Mouse (Mus musculus): Measurements from ENCODE around the gene 4930564D02Rik. TPM values are rescaled to one million over a fixed set of nuclear protein-coding genes. Genes with fewer than 3 reads are reported as not detected.

4930564D02Rik gene
- total RNA-seq (2015; ENCODE audit: low replicate concordance) = not detected in 2 replicates
- total RNA-seq (2017; ENCODE audit: low replicate concordance) = not detected in 2 replicates

DNA sequence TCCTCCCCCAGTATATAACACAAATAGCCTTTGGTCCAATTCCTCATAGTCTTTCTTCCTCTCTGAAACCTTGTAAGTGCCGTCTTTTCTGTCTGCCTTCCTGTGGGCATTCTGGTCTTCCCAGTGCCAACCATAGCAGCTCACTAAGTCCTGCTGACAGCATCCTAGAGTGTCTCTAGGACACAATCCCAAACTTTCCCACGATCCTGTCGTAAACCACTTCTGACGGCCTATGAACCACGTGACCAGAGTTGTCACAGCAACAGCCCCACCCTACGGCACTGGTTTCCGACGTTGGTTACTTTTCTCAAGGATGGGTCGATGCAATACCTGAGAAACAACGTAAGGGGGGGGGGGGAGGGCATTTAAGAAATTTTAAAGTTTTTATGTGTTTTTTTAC, at the start of gene 4930564D02Rik:
4930564D02Rik (plus strand) TSS at position 301 of the 400 bp plus-strand sequence.
- no peak for ATAC-seq (replicated peaks; ENCODE audit: low FRiP score, poor library complexity, severe bottlenecking)

DNA sequence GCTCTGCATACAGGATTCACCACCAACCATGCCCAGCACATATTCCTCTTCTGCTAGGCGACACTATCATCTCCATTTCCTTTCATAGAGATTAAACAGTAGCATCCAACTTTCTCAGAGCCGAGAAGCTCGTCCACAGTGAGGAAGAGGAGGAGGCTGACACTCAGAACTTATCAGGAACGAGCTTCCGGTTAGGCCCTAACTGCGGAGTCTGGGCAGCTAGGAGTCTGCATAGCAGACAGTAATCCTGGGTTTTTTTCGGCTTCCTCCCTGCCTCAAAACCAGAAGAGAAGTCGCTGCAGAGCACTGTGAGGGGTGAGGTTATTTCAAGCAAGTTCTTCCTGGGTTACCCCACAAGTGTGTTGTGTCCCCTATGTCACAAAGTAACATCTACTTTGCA, 49.3 kb upstream of the 4930564D02Rik start:
- no peak for ATAC-seq (replicated peaks; ENCODE audit: low FRiP score, poor library complexity, severe bottlenecking)

DNA sequence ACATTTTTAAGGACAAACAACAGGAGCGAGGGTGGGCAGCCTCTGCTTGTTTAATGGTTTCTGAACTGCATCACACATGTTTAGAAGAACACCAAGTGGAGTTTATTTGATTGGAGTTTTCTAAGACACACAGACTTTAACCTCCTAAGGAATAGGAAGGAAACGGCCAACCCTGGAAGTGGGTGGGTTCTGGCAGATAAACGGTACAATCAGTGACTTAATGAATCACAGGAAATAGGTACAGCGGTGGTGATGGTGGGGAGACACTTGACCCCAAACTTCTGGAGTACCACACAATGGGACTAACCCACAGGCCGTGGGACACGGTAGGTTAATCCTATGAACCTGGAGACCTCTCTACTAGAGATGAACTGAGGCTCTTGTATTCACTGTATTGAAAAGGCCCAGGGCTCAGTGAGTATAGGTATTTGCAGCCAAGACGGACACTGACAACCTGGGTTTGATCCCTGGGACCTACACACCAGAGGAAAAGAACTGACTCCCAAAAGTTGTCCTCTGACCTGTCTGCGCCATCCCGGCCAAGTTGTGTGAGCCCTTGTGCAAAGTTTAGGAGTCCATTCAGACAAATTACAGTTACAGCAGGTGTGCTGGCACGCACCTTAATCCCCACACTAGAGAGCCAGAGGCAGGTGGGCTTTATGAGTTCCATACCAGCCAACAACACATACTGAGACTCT, 48.4 kb upstream of the 4930564D02Rik start:
- no peak for ATAC-seq (replicated peaks; ENCODE audit: low FRiP score, poor library complexity, severe bottlenecking)

DNA sequence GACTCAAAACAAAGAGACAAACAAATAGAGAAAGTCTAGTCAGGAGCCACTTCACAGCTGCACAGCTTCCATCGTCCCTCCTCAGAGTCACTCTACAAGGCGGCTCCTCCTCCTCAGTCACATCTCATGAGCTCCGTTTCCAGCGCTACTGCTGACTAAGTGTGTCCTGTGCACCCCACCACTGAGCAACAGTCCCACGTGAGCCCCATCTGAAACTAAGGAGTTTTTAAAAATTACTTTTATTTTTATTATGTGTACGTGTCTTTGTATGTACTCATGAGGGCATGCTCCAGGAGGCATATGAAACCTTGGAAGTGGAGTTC, 47.9 kb upstream of the 4930564D02Rik start:
- no peak for ATAC-seq (replicated peaks; ENCODE audit: low FRiP score, poor library complexity, severe bottlenecking)

DNA sequence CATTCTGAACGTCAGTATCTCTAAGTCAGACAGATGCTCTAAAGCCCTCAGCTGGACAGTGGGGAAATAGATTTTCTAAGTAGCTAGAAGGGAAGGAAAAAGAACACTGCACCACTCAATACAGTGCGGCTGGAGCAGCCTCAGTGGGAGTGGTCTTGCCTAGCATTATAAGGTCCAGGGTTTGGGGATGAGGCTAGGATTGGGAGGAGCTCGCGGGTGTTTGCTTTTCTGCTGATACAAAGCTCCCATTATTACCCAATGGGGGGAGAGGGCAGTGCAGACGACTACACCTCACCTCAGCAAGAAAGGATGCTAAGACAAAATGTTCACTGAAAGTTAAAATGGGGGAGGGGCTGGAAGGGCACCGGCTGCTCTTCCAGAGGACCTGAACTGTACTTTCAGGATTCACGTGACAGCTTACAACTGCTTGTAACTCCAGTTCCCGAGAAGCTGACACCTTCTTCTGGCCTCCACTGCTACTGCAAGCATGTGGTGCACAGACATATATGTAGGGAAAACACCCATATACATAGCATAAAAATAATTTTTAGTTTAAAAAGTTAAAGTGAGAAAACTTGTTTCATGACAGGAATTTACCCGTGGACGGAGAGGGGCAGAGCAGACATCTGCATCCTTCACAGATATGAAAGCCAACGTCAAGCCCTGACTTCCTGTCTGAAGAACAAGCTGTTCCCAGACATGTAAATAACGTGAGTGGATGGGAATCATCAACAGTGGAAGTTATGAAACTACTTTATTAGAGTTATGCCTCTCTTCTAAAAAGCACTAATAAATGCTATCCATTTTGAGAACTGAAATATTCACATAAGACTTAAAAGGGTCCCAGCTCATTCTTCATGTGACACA, 46.6 kb upstream of the 4930564D02Rik start:
- no peak for ATAC-seq (replicated peaks; ENCODE audit: low FRiP score, poor library complexity, severe bottlenecking)

DNA sequence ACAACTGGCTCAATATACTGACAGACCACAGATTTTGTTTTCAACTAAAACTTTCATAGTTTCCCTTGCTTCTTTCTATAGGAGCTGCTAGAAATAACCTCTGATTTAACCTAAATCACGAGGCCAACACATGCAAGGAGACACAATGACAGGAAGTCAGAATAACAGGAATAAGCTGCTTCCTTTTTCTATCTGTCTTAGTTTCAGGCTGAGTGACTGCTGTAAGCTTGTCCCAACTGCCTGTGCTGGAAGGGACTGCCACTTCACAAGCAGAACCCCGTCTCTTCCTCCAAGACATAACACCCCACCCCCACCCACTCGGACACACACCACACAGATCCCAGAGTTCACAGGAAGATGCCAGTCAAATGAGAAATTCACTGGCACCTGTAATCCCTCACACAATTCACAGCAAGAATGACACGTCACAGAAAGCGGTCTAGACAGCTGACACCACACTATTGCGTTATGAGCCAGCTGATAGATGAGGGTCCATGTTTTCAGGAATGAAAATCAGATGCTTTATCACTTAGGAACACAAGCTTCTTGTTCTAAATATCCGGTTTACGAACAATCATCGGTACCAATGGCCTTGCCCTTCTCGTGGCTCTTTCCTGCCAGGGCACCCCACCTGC, 43.2 kb upstream of the 4930564D02Rik start:
- ATAC-seq (replicated peaks; ENCODE audit: low FRiP score, poor library complexity, severe bottlenecking) = no peak

DNA sequence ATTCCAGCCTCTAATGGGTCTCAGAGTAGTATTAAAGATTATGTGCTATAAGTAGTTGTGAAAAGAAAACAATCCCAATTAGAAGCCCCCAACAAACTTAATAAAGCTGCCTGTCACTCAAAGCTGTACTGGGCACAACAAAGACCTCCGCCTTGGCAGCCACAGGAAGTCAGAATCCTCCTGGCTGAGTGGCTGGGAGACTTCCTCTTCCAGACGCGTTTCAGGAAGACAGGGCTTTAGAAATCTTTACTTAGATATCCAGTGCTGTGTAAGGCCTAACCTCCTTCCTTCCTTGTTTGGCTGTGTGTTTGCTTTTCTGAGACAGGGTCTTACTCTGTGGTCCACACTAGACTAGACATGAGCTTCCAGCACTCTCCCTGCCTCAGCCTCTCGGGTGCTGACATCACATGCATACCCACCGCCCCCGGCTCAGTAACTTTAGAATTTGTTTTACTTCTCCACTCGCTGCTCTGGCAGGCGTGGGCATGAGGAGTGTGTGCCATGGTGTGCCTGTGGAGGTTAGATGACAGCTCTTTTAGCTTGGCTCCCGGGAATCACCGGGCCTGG, 30.3 kb upstream of the 4930564D02Rik start:
- no peak for ATAC-seq (replicated peaks; ENCODE audit: low FRiP score, poor library complexity, severe bottlenecking)

DNA sequence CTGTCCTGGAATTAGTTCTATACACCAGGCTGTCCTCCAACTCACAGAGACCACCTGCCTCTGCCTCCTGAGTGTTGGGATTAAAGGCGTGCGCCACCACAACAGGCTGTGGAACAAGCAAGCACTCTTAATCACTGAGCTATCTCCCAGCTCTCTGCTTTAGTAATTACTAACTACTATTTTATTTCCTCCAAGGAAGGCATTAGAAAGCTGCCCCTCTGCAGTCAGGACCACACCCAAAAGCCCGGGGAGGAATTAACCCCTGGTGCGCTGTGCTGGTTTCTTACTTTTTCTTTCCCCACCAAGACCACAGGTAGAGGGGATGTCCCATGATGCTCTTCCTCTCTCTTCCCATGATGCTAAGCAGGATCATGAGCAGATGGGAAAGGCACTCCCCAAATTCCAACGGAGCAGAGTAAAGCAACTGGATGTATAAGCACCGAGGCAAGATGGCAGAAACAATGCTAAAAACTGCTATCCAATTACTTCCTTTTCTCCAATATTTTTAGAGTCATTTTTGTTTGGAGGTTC, 29.3 kb upstream of the 4930564D02Rik start:
- ATAC-seq (replicated peaks; ENCODE audit: low FRiP score, poor library complexity, severe bottlenecking) = no peak

DNA sequence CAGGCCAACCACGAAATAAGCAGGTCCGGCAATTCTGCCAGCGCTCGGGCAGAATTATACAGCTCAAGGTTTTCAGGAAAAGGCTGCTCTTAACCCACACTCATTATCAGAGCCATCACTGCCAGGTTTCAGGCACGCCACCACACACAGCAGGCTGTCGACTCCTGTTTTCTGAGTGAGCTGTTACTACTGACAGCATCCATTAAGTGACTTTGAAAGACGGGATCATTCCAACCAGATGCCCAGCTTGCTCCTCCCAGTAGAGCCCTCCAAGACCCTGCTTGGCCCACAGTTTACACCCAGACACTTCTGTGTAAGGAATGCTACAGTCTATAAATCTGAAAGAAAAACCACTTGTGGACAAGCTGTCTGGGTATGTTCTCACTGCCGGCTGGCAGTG, 26.6 kb upstream of the 4930564D02Rik start:
- ATAC-seq (replicated peaks; ENCODE audit: low FRiP score, poor library complexity, severe bottlenecking) = no peak

DNA sequence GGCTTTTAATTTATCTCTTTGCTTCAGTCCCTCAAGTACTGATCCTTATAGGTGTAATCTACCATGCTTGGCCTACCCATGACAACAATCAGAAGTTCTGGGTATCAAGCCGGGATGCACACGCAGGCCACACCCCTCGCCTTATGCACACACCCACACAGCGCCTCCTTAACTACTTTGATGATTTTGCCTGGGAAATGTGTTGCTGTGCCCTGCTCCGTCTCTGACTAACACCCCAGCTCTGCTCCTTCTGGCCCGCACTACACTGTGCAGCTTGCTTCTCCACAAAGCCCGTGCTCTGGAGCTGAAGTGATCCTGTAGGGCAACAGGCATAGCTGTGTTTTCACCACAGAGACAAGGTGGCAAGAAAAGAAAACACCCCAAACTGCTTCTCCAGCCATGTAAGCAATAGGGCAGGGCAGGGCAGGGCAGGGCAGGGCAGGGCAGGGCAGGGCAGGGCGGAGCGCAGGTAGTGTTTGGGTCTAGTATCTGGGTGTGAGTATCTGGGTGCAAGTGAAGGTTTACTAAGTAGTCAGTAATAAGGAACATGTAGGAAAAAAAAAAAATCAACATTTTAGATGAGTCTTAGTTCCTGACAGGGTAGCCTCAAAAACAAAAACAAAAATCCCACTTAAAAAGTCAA, 25.5 kb upstream of the 4930564D02Rik start:
- ATAC-seq (replicated peaks; ENCODE audit: low FRiP score, poor library complexity, severe bottlenecking) = no peak

DNA sequence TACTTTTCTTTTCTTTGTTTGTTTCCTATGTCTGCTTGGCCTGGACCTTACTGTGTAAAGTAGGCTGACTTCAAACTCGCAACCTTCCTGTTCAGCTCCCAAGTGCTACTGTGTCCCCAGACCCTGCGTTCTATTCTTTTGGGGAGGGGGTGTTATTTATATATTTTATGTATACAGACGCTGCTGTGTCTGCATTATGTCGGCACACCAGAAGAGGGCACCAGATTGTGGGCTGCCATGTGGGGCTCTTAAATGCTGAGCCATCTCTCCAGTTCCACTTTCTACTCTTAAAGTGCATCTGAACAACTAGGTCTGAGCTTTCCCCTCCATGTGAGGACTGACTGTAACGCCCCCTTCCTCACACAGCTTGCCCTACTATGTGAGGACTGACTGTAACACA, 22.9 kb upstream of the 4930564D02Rik start:
- ATAC-seq (replicated peaks; ENCODE audit: low FRiP score, poor library complexity, severe bottlenecking) = no peak

DNA sequence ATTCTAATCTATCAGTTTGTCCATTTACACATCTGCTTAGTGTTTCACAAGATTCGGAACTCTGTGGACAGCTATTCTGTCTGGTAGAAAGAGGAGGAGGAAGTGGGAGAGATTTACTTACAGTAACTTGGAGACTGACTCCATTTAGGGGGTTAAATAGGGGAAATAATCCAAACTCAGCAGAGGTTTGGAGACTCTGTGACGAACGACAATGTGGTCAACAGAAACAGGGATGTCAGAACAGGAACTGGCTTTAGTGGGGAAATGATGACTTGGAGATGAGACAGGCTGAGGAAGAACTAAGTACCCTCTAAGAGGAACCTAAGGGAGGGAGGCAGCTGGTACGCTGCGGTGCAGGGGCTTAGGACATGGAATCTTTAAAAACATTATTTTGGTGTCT, 19.8 kb upstream of the 4930564D02Rik start:
- ATAC-seq (replicated peaks; ENCODE audit: low FRiP score, poor library complexity, severe bottlenecking) = no peak

DNA sequence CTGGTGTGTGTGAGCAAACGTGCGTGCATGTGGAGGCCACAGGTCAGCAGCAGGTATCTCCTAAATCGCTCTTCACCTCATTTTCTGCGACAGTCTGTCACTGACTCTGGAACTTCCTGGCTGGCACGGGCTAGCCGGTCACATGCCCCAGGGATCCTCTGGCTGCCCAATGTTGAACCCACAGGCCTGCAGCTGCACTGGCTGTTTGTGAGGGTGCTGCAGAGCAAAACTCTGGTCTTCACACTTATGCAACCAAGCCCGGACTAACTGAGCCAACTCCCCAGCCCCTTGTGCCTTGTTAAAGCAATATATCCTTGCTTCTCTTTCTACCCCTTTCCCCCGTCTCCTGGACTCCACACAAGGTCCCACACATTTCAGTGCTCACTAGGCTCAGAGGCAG, 19.0 kb upstream of the 4930564D02Rik start:
- no peak for ATAC-seq (replicated peaks; ENCODE audit: low FRiP score, poor library complexity, severe bottlenecking)

DNA sequence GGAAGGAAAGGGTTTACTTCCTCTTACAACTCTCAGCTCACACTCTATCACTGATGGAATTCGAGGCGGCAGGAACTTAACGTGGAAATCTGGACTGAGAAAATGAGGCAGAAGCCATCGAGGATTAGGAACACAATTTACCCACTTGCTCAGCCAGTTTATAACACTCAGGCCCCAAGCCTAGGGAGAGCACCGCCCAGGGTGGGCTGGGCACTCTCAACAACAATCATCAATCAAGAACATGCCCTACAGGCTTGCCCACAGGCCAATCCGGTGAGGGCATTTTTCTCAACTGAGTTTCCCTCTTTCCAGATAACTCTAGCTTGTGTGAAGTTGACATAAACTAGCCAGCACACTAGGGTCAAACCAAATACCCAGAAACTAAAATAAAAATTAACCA, 16.8 kb upstream of the 4930564D02Rik start:
- ATAC-seq (replicated peaks; ENCODE audit: low FRiP score, poor library complexity, severe bottlenecking) = no peak

DNA sequence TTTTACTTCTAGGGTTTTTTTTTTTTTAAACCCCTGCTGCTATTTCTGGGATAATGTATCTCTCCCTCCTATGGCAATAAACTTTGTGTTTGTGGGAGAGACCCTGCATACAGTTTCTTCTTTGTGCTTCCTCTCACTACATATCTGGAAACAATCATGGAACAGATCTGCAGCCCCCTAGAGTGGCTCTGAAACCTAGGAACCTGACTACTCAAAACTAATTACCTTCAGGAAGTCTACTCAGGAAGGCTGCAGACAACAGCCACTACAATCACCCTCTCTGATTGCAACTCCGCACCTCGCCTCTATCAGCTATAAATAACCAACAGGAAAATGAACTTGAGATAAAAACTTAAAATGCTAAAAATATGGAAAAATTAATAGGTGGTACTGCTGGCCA, 15.5 kb upstream of the 4930564D02Rik start:
- no peak for ATAC-seq (replicated peaks; ENCODE audit: low FRiP score, poor library complexity, severe bottlenecking)

DNA sequence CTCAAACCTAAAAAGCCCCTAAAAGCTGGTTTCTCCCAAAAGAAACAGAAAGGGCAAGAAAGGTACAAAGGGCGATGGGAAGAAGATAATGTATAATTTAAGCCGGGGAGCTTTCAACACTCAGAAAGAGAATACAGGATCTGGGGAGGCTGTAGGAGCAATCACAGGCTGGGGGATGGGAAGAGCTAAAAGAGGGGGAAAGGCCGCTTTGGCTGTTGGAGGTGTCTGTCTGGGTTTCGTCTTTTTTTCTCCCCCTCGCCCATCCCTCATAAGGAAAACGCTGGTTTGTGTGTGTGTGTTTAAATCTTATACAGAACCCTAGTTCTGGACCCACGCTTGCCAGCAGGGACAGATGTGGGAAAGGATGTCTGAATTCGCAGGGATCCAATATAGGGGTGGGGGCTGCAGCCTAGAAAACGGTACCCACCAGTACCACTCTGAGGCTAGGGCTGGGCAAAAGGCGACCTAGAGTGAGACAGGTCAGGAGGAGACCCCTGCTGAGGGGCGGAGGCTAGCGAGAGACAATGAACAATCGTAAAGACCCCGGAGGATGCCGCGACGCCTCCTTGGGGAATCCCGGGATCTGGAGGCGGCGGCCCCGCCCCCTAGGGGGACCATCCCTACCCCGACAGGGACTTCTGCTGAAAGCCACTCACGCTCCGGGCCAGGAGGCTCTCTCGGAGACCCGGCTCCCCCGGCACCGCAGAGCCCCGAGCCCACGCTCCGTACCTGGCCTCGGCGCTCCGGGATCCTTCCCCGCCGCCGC, 14.3 kb upstream of the 4930564D02Rik start:
- ATAC-seq (replicated peaks; ENCODE audit: low FRiP score, poor library complexity, severe bottlenecking) = no peak

DNA sequence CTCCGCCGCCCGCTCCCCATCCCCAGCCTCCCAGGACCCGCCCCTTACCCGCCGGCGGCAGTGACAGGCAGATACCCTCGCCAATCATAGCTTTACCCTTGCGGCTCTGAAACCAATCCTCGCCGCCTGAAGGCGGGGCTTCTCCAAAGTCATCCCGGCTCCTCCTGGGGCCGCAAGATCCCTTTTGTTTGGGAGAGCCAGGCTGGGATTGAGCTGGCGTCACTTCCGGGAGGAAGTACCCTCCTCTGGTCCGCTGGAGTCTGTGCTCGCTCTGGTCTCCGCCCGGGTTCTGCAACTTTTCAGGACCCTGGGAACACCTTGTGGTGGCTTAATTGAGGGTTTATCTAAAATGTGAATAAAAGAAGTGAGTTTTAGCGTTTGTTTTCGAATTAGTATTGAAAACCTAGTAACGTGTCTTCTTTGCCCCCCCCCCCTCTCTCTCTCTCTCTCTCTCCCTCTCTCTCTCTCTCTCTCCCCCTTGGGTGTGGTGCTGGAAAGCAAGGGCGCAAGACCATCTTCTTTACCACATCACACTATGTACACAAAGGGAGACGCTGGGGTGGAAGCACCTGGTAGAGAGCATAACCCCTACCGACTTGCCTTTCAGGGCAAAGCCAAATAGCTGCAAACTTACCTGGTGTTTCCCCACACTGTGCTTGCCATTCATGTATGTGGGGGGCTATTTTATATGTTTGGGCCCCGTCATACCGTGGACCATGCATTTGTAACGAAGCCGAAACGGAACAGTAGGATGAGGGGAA, 13.5 kb upstream of the 4930564D02Rik start, which contains the start of gene Cttnbp2nl:
Cttnbp2nl (minus strand) TSS at position 210 of the 761 bp plus-strand sequence.
- ATAC-seq (replicated peaks; ENCODE audit: low FRiP score, poor library complexity, severe bottlenecking) = no peak

DNA sequence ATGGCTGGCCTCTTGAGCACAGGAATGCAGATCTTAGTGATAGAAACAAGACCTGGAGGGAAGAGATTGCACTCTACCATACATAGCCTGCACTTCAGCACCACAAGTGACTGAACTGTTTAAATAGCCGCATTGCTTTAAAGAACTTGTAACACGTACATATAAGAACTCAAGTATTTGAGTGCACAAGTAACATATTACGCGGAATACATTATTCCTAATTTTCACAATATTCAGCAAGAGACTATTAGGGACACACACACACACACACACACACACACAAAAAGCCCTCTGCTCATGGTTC, 13.0 kb upstream of the 4930564D02Rik start:
- ATAC-seq (replicated peaks; ENCODE audit: low FRiP score, poor library complexity, severe bottlenecking) = no peak

All from erythroid progenitor cell, adult 5-6 weeks (primary cell).